Comparison of ENCODE assay signal across 18 mouse cellular contexts in genomic region chr4:11897231-11897630, GRCm38 (mm10).
"Had no signal": no experiment of that assay in that cellular context is flagged by ENCODE, and none has a peak within 500 bp of the region (broad histone marks: within the 10 kb centered on the region; RNA-seq: fewer than 3 reads in every experiment).

No protein-coding gene starts in this region.

- H3K4me3 ChIP-seq: heart, embryonic 10.5 days; heart, embryonic 13.5 days; heart, embryonic 15.5 days; hindbrain, embryonic 13.5 days; hindbrain, embryonic 15.5 days; kidney, embryonic 15.5 days; limb, embryonic 13.5 days; limb, embryonic 15.5 days had no signal

- H3K9ac ChIP-seq: forebrain, postnatal 0 days; heart, embryonic 13.5 days; heart, embryonic 15.5 days; hindbrain, embryonic 13.5 days; hindbrain, embryonic 15.5 days; kidney, embryonic 15.5 days; limb, embryonic 13.5 days; limb, embryonic 15.5 days had no signal

- H3K4me2 ChIP-seq: heart, embryonic 13.5 days; heart, embryonic 15.5 days; hindbrain, embryonic 13.5 days; hindbrain, embryonic 15.5 days; kidney, embryonic 15.5 days; limb, embryonic 13.5 days; limb, embryonic 15.5 days; liver, embryonic 11.5 days had no signal

- H3K4me1 ChIP-seq: limb, embryonic 13.5 days had no signal

- H3K27ac ChIP-seq: heart, embryonic 10.5 days; heart, embryonic 15.5 days; hindbrain, embryonic 13.5 days; hindbrain, embryonic 15.5 days; hindbrain, postnatal 0 days; kidney, embryonic 15.5 days; kidney, postnatal 0 days; limb, embryonic 13.5 days; limb, embryonic 15.5 days had no signal

- H3K27me3 ChIP-seq: heart, embryonic 13.5 days; heart, embryonic 15.5 days; hindbrain, embryonic 13.5 days; hindbrain, embryonic 15.5 days; kidney, embryonic 15.5 days; limb, embryonic 13.5 days; limb, embryonic 15.5 days had no signal

- H3K9me3 ChIP-seq: heart, embryonic 10.5 days; heart, embryonic 13.5 days; heart, embryonic 15.5 days; hindbrain, embryonic 13.5 days; hindbrain, embryonic 15.5 days; kidney, embryonic 15.5 days; limb, embryonic 13.5 days; limb, embryonic 15.5 days had no signal

- ATAC-seq: forebrain, postnatal 0 days; hindbrain, postnatal 0 days; intestine, embryonic 16.5 days had no signal

- H3K36me3 ChIP-seq: heart, embryonic 10.5 days; heart, embryonic 13.5 days; heart, embryonic 15.5 days; hindbrain, embryonic 13.5 days; hindbrain, embryonic 15.5 days; kidney, embryonic 15.5 days; limb, embryonic 13.5 days; limb, embryonic 15.5 days had no signal

- DNase-seq: forebrain, postnatal 0 days; gastrocnemius, postnatal 14 days; gastrocnemius, postnatal 36 days; layer of hippocampus, adult 9-11 months; layer of hippocampus, postnatal 36 days; left cerebral cortex, postnatal 4 days had no signal
